Mouse (Mus musculus) lung, postnatal 25 days (tissue): ENCODE measurements around the gene Mical2.
A peak's percentile ranks its signal among the peaks of the same experiment; 100 is the strongest.

Experiments
- DNase-seq: peaks from one replicate; pipeline ENCODE4 v3.0.0; 2022; ENCODE audit warnings: low spot score

Mical2 gene

DNA sequence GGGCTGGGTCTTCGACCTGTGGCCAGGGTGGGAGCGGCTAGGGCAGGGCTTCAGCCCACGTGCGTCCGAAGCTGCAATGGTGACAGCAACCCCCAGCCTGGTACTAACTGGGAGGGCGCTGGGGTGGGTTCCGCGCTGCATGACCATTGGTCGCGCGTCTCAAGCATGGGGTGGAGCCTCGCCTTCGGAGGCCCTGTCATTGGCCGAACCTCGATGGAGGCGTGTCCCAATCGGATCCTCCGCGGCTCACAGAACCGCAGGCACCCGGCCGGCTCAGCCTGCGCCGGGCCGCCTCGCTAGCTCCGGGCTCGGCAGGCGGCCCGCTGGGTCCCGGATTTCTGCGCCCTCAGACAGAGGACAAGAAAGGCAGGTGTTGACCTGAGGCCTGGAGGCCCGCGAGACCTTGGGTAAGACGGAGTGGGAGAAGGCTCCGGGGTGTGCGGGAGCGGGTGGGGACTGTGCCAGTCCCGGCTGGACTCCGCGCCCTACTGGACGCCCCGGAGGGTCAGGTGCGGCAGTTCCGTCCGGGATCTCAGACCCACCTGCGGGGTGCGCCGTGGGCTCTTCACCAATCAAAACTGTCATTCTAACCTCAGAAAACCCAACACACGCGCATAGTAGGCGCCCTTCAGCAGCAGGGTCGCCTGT is at the start of gene Mical2:
Gene Mical2 (plus strand): TSS at position 242 of the 648 bp plus-strand sequence.
- DNase-seq: peak; percentile 94

DNA sequence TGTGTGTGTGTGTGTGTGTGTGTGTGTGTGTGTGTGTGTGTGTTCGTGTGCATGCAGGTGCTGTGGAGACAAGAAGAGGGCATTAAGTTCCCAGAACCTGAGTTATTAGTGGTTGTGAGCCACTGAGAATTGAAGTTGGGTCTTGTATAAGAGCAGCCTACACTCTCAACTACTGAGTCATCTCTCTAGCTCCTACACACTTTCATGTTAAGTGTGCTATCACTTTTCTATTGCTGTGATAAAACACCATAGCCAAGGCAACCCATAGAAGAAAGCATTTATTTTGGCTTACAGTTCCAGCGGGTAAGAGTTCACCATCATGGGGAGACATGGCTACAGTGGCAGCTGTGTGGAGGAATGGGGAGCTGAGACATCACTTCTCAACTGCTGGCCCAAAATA is 49.0 kb upstream of the Mical2 start:
- no peak for DNase-seq

DNA sequence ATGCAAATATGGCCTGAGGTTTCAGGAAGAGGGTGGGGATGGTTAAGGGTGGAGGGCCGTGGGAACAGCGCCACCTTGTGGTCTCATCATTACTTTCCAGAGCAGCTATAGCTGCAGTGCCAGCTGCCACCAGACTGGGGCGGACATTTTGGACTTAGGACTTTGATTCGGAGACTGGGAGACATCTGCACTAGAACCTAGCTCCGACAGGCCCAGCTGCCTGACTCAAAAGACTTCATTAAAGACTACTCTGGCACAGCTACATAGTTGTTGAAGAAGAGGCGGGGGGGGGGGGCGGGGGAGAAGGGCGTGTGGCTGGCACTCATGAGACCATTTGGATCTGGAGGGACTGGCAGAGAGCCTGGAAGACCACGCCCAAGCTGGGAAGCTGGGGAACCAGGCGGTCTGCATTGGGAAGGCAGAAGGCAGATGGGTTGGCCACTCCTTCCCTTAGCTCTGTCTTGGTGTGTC is 45.4 kb upstream of the Mical2 start:
- peak; percentile 83 for DNase-seq

DNA sequence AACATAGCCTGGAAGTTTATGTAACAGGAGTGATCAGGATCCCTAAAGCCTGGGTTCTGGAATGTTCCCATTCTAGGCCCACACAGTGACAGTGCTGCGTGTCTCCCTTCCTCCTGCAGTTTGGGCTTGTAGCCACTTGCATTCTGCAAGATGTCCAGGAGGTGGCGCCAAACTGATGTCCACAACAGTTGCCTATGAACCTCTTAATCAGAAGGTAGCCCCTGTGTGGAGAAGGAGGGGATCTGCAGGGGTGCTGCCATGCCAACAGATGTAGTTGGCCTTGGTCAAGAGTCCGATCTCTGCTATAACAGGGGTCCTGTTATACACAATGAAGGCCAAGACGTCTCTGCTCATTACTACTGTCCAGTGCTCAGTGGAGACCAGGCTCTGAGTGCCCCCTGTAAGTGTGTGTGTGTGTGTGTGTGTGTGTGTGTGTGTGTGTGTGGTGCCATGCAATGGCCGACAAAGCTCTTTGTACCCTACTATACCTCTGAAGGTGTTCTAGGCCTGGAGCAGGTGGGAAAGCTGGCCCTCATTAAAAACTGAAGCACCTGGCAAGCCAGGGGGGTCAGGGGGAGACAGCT is 42.3 kb upstream of the Mical2 start:
- DNase-seq: peak; percentile 89

DNA sequence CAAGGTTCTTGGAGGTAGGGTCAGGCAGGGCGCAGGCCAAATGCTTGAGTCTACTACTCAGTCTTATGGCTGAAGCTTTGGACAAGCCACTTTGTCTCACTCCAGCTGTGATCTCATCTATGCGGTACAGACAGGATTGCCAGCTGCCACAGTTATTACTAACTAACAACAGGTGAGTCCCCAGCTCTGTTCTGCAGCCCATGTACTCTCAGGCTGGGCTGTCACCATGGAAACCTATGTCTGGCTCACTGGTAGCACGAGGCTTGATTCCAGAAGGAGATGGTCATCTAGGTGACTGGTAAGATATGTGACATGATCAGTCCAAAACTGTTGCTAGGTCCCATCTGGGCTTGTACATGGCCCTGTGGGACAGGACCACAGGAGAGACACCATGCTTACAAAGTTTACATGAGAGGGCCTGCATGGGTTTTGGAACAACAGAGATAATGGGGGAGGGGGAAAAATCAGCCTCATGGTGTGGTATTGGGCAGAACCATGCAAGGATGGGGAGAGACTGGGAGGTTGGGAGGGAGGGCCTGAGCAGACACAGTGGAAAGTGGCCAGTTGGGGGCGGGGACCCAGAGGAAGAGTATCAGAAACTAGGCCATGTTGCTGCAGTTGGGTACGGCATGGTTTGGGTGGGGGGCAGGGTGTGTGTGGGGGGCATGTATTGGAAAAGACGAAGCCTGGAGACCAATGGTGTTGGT is 41.0 kb upstream of the Mical2 start:
- no peak for DNase-seq

DNA sequence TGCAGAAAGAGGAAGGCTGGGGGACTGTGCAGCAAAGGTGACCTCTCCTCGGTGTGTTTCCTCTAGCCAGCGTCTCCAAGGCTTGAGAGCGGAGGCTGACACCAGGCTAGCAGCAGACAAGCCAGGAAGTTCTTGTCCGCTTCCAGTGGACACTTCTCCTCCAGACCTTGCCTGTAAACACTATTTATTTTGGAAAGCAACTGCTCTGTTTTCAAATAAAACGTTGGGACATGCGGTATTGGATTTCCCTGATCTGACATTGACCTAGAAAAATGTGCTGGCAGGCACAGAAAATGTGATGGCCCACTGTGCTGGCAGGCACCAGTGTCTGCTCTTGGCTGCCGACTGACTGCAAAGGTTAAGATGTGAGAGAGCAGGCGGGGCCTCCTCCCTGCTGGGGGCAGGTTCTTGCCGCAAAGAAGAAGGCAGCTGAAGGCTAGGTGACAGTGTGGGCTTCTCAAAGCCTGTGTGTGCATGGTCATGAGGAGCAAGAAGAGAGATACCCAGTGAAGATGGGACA is 40.4 kb upstream of the Mical2 start:
- no peak for DNase-seq

DNA sequence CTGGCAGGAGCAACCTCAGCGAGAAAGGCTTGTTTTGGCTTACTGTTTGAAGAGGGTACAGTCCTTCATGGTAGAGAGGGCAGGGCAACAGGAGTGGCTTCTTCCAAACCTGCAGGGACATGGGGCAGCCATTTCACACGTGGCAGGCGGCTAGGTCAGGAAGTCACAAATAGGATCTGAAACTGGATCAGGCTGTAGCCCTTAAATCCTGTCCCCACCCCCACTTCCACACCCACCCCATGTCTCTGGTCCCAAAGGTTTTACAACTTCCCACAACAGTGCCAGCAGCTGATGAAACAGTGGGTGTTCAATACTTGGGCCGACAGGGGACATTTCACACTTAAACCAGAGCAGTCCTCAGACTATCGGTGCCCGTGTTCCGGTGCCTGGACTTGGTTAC is 38.8 kb upstream of the Mical2 start:
- DNase-seq: no peak

DNA sequence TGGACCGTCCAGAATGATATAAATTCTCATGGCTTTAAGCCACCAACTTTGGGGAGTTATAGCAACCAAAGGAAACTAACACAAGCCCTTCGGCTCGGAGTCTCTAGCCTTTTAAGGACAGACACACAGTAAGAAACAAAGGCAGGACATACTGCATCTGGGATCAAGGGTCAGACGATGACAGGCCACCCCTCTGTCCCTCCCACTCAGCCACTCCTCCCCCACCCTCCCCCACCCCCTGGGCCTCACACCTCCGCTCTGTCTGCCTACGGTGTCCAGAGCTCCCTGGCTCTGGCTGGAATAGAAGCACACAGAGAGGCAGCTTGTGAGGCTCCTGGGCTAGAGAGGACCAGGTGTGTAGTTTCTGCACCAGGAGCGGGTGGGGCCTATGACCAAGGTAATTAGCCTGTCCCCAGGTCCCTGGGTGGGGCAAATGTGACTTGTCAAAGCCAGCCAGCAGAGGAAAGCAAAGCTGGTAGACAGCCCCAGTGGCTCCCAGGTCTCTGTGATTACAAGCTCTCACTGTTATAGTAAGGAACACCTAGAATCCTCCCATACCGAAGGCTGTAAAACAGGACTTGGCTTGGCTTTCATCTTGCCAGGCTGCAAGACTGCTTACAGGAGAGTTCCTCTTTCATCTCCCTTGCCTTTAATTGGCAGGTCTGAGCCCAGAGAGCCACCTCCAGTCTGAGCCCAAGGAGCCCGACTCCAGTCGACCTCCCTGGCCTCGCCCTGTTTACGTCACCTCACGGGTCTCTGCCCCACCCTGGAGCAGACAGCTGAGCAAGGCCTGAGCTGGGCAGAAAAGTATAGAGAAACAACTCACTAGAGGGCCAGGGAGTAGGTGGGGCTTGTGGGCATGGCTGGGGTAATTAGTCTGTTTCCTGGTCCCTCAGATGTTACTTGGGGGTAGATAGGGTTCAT is 37.9 kb upstream of the Mical2 start:
- DNase-seq: no peak

DNA sequence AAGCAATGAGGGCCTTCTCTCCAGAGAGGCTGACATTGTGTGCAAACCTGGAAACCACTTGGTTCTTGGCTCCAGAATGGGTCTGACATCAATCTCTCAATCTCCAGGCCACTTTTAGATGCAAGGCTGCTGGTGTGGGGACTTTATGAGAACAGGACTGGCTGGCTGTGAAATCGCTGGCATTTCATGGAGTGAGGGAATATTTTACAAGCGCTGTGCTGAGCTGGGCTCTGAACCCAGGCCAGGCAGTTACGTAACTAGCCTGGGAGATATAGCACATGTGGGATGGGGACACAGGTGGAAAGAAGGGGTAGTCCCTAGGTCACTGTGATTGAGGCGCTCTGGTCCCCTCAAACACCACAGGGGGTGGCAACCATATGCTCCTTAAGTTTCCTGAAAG is 33.4 kb upstream of the Mical2 start:
- DNase-seq: no peak

DNA sequence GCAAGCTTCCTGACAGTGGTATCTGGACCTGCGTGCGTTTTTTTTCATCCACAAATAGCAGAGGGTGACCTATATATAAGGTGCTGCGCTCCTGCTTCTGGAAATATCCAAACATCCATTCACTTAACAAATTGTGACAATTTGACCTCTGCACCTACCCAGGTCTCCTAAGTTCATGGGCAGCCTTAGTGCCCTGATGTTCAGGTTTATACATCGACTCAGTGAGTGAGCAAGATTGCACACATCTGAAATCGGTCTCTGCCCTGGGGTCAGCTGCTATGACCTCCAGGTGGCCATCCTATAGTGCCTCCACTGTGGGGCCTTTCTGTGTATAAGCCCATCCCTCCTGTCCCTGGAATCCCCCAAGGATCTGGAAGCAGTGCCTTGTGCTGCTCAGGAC is 32.9 kb upstream of the Mical2 start:
- no peak for DNase-seq

DNA sequence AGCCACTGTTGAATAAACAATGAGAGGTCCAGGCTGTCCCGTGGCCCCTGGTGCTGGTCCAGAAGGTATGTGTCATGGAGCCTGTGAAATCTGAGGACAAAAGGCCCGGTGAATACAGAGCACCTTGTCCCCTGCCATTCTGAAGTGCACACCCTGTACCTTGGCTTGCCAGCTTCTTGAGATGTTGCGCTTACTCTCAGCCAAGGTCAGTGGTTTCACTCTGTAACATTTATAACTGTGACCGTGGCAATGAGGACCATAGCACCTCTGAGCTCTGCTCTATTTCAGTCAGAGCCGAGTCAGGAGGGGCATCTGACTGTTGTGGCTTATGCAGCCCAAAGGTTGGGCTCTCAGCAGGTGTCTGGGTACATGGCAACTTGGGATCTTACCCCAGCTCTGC is 31.4 kb upstream of the Mical2 start:
- no peak for DNase-seq

DNA sequence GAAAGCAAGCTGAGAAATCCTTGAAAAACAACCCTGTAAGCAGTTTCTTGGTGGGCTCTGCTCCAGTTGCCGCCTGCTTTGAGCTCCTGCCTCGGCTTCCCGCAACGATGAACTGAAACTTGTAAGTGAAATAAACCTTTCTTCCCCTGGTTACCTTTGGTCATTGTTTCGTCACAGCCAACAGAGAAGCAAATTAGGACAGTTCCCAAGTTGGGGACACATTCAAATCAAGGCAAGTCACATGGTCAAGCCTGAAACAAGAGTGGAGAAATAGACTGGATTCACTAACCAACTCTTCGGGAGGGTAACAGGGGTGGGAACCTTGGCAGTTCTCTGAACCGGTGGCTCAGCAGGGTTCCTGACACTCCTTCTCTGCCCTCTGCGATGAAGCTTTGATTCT is 28.2 kb upstream of the Mical2 start:
- DNase-seq: no peak

DNA sequence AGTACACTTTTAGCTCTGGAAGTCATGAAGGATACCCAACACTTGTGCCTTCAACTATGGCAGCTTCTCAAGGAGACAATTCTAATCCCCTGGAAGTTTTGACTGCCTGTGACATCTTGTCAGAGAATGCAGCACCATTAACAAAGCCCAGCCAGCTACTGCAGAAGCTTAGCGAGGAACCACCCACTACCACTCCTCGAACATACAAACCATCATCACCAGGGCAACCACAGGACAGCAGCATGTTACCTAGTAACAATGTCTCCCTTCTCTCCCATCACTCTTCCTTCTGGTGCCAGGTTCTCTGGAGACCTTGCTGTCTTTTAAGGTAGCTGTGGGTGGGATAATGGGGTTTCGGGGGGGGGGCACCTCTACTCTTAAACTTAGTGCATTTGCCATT is 26.3 kb upstream of the Mical2 start:
- DNase-seq: no peak

DNA sequence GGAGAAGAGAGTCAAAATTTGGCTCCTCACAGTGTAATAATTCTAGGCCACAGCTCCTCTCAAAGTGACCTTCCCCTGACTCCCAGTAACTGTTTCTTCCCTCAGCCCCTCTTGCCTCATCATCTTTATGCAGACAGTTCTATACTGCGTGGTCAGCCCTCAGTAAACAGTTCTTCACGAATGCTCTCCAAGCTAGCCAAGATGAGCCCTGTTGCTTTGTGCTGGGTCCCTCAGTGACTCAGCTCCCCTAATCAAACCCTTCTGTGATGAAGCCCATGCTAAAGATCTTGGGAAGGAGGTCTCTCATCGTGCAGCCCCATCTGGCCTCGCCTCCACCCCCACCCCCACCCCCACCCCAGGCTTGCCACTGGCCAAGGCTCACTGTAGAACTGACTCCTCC is 24.9 kb upstream of the Mical2 start:
- no peak for DNase-seq

DNA sequence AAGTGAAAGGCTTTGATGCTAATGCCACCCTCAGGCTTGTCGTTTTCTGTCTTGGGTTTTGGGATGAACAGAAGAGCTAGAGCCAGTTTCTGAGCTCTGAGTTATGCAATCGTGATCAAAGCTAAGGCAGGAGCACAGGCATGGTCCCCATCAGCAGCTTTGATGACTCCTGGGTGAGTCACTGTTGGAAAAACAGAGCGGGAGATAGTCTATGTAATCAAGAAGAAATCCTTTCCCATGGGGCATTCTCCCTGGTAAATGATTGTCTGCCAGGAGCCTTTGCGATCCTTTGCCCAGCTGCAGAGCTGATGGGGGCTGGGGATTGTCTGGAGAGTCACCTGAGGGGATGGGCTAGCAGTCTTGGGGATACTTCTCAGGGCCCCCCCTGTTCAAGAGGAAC is 23.5 kb upstream of the Mical2 start:
- no peak for DNase-seq

DNA sequence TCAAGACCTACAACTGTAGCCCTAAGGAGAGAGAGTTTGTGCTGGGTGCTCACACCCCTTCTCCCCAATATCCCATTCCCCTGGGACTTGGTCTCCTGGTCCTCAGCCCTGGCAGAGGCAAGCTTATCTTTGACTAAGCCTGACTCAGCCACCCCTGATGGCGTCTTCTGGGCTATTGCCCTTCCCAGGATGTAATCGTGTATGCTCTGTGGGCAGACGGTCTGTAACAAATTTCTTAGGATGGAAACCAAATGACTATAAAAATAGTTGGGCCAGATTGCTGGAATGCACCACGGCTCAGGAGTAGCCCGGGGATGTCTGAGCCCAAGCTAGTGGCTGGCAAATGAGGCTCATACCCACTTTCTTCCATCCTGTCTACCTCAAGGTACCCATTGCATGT is 22.8 kb upstream of the Mical2 start:
- no peak for DNase-seq

DNA sequence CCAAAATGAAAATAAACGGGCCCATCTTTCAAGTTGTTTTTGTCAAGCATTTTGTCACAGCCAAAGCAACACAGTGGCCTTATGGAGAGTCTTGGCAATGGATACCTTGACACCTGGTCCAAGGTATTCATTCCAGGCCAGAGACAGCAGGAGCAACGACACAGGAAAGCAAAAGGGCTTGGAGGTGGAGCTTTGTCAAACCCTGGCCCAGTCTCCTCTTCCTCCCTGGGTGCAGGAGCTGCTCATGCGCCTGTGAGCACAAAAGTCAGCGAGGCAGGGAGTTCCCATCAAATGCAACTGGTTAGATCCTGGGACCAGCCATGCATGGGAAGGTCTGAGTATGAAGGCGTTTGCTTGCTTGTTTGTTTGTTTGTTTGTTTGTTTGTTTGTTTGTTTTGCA is 21.7 kb upstream of the Mical2 start:
- DNase-seq: no peak

DNA sequence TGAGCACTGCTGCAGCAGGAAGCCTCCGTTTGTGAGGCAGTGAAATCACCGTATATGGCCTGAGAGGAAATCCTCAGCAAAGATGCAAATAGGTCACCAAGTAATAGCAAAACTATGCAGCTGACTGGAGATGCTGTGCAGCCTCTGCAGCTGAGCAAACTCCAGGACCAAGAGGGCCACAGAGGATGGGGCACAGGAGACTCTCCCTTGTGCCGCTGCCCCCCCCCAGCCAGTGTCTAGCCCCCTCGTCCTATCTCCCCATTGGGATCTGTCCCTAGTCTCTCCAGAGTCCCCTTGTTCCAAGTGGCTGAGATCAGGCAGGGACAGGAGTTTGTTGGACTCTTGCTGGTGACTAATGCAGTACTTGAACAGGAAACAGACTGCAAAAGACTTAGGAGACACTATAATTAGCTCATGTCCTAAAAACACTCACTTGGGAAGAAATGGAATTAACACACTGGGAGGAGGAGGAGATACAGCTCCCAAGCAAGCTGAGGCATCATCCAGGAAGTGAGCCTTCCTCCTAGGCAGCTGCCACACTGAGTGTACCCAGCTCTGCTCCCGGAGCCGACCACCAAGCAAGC is 21.2 kb upstream of the Mical2 start:
- no peak for DNase-seq

DNA sequence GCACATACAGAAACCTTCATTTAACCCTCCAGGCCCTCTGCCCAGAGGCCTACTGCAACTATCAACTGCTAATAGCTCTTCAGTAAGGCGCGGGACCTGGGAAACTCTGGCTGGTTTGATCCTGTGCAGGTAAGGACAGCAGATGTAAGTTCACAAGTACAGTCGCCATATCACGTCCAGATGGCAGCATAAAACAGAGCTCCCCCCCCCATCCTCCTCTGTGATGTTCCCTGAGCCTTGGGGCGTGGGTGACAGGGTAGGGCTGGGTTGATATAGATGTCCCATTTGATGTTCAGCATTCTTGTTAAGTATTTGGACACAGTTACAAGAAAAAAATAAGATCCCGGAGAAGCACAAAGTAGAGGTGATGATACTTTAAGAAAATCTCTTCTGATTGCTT is 20.1 kb upstream of the Mical2 start:
- no peak for DNase-seq

DNA sequence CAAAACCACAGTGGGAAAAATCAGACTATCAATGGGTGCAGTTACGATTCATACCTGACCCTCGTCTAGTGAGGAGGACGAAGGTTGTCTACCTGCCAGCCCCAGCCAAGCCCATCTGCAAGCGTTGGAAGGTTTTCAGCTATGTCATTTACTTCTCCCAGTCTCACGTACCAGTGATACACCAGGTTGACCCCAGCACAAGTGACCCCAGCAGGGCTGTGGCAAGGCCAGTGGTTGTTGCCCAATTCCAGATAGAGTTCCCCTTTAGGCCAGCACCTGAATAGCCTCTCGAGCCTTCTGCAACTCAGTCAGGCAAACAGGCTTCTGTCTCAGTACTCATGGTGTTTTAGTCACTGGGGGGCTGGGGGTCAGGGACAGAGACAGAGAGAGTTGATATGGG is 17.9 kb upstream of the Mical2 start:
- DNase-seq: no peak

DNA sequence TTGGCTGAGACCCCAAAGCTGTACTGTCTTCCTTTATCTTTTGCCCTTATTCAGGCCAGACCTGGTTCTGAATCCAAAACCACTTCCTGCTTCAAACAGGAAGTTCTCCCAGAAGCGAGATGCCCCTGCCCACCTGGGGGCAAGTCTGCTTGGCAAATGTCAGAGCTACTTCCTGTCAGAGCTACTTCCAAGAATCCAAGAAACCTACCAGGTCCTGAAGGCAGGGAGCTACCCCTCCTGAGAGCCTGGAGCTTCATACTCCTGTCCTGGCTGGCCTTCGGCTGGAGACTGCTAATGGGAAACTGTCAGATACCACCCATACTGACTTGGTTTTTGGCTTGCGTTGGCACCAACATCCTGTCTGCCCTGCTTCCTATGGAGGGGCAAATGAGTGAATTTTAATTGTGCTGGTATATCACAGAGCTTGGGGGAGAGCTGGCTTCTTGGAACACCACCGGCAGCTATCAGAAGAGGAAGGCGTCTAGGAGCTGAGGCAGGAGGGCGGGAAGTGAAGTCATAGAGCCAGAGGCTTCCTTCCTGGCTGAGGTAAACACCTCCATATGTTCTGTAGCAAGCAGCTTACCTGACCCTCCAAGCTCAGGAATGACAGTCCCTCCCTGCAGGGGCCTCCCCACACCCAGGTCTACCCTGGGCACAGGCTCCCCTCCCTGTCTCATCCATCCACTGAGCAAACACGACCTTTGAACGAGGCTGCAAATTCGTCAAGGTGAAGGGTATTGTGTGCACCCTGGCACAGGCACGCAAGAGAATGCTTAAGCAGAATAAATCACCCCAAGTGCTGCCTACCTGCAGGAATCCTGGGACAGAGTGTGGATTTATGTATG is 17.1 kb upstream of the Mical2 start:
- no peak for DNase-seq
